Mouse (Mus musculus): ENCODE results near the gene Mtus2. TPM values are rescaled to one million over a fixed set of nuclear protein-coding genes. Genes with fewer than 3 reads are reported as not detected.
"Not testable (repeated sequence)": the region's sequence is repeated elsewhere in the genome, so short reads cannot be mapped to it uniquely, and the experiment has no call there.

Mtus2 gene
- polyA plus RNA-seq, 1 experiment from 2014 or later, result 15.5 TPM

GRCm38 (mm10) chr5:148304112-148304511 lies 347.0 kb downstream of the Mtus2 start:
- Histone ChIP-seq H3K4me2 (no peak overlapping the region), H3K27me3 (replicated peaks) (no peaks in the 10 kb centered on the region), H3K4me1 (no peaks in the 10 kb centered on the region), H3K27ac (no peak overlapping the region), H3K36me3 (no peaks in the 10 kb centered on the region), H3K9ac (no peak overlapping the region), H3K4me3 (replicated peaks) (no peak overlapping the region), H3K9me3 (no peaks in the 10 kb centered on the region)
- 87% methylated on average over 2 of the region's 2 CpGs for WGBS
- ATAC-seq (ENCODE audit: insufficient read depth, low FRiP score, low read depth), result no peak

DNA sequence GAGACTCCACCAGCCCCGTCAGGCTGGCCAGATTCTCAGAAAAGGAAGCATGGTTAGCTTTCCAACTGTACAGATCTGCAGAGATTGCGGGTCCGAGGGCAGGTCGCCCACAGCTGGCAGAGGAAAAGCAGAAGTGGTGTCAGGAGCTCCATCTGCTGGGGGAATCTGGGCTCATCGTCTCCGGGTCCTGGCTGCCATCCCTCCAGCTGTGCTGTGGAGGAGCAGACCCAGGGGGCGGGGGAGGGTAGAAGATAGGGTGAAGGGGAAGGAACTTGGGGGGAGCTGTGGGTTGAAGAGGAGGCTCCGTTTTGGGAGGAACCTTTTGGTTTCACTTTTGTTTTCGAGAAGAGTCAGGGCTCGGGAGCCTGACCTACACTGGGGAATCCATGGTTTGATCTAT lies 353.7 kb downstream of the Mtus2 start:
- 0 out of 2 replicates have a peak overlapping the region, but pooled peaks have one; percentile 4 for H3K4me3 ChIP-seq (replicated peaks)
- no peak overlapping the region for H3K9ac ChIP-seq
- WGBS, result 57% methylated on average over 10 of the region's 10 CpGs
- no peaks in the 10 kb centered on the region for H3K4me1 ChIP-seq
- peak overlapping the region; percentile 17; the same call in 1 of the 2 replicates for H3K4me2 ChIP-seq
- H3K36me3 ChIP-seq, result no peaks in the 10 kb centered on the region
- H3K9me3 ChIP-seq, result no peaks in the 10 kb centered on the region
- no peaks in the 10 kb centered on the region for H3K27me3 ChIP-seq (replicated peaks)
- no peak overlapping the region for H3K27ac ChIP-seq
- no peak for ATAC-seq (ENCODE audit: insufficient read depth, low FRiP score, low read depth)

DNA sequence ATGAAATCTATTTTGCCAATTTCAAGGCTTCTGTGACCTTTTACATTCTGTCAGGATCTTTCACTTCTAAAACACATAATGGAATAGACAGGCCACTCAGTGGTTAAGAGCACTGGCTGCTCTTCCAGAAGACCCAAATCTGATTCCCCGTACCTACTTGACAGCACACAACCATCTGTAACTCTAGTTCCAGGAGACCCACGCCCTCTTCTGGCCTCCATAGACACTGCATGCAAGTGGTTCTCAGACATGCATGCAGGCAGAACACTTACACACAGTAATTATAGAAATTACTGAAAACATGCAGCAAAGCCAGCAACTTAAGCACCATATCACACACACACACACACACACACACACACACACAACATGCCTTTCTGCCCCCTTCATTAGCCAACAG lies 355.3 kb downstream of the Mtus2 start:
- no peaks in the 10 kb centered on the region for H3K9me3 ChIP-seq
- ATAC-seq (ENCODE audit: insufficient read depth, low FRiP score, low read depth), result no peak
- no peak overlapping the region for H3K4me3 ChIP-seq (replicated peaks)
- no peak overlapping the region for H3K27ac ChIP-seq
- H3K9ac ChIP-seq, result no peak overlapping the region
- no peaks in the 10 kb centered on the region for H3K4me1 ChIP-seq
- no peaks in the 10 kb centered on the region for H3K27me3 ChIP-seq (replicated peaks)
- no peak overlapping the region for H3K4me2 ChIP-seq
- no peaks in the 10 kb centered on the region for H3K36me3 ChIP-seq
- WGBS, result 55% methylated on average over 2 of the region's 2 CpGs

DNA sequence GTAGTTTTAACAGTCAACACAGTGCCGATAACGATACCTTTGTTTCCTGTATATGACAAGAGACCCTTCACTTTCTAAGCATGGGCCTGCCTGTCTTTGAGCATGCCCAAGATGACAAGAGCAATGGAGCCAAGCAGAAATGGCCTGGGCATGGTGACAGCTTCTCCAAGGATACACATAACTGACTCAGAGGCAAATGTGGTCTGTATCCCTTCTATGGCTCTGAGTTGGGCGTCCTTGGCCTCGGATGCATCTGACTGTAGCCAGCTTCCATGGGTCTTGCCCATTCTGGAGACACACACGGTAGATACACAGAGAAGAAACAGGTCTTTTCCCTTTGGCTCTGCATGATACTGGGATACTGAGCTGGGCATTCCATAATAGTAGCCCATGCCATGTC lies 357.8 kb downstream of the Mtus2 start:
- Histone ChIP-seq H3K36me3 (no peaks in the 10 kb centered on the region), H3K4me1 (no peaks in the 10 kb centered on the region), H3K9ac (no peak overlapping the region), H3K27me3 (replicated peaks) (no peaks in the 10 kb centered on the region), H3K9me3 (no peaks in the 10 kb centered on the region), H3K27ac (no peak overlapping the region), H3K4me2 (no peak overlapping the region), H3K4me3 (replicated peaks) (no peak overlapping the region)
- 88% methylated on average over 5 of the region's 5 CpGs for WGBS
- no peak for ATAC-seq (ENCODE audit: insufficient read depth, low FRiP score, low read depth)

GRCm38 (mm10) chr5:148325317-148325885 lies 368.3 kb downstream of the Mtus2 start:
- Histone ChIP-seq H3K27ac (no peak overlapping the region), H3K4me2 (no peak overlapping the region), H3K4me1 (no peaks in the 10 kb centered on the region), H3K9me3 (no peaks in the 10 kb centered on the region), H3K9ac (no peak overlapping the region), H3K4me3 (replicated peaks) (no peak overlapping the region), H3K27me3 (replicated peaks) (no peaks in the 10 kb centered on the region), H3K36me3 (no peaks in the 10 kb centered on the region)
- ATAC-seq (ENCODE audit: insufficient read depth, low FRiP score, low read depth), result no peak
- WGBS, result 41% methylated on average over 4 of the region's 4 CpGs

DNA sequence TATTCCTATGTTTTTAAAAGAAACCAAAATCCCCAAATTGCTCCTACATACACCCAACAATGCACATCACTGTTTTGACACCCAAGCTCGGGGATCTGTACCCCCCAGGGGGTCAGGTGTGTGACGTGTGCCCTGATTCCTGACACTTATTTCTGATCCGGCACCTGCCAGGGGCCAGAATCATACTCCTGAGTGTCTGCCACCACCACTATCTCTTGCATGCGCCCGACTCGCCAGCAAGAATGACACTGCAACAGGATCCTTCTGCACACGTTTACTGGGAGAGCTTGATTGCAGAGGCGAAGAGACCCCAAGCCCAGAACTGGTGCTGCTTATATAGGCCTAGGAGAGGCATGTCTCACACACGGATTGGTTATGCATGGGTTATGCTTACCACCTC lies 369.2 kb downstream of the Mtus2 start:
- not testable (repeated sequence) for H3K36me3 ChIP-seq; H3K27me3 ChIP-seq (replicated peaks); H3K4me2 ChIP-seq; H3K9ac ChIP-seq; H3K4me3 ChIP-seq (replicated peaks); H3K9me3 ChIP-seq; ATAC-seq (ENCODE audit: insufficient read depth, low FRiP score, low read depth); H3K4me1 ChIP-seq; H3K27ac ChIP-seq
- 91% methylated on average over 9 of the region's 9 CpGs for WGBS

GRCm38 (mm10) chr5:148328982-148329381 lies 371.9 kb downstream of the Mtus2 start:
- Histone ChIP-seq H3K9ac (no peak overlapping the region), H3K4me2 (no peak overlapping the region), H3K27ac (no peak overlapping the region), H3K9me3 (no peaks in the 10 kb centered on the region), H3K4me3 (replicated peaks) (no peak overlapping the region), H3K4me1 (no peaks in the 10 kb centered on the region), H3K27me3 (replicated peaks) (no peaks in the 10 kb centered on the region), H3K36me3 (peaks cover 12% of the 10 kb centered on the region; the same call in 1 of the 2 replicates)
- WGBS, result 84% methylated on average over 3 of the region's 3 CpGs
- ATAC-seq (ENCODE audit: insufficient read depth, low FRiP score, low read depth), result no peak

GRCm38 (mm10) chr5:148331229-148331776 lies 374.2 kb downstream of the Mtus2 start:
- H3K9me3 ChIP-seq, result no peaks in the 10 kb centered on the region
- H3K9ac ChIP-seq, result no peak overlapping the region
- H3K36me3 ChIP-seq, result peaks cover 24% of the 10 kb centered on the region; the same call in 1 of the 2 replicates
- no peak overlapping the region for H3K4me2 ChIP-seq
- H3K27me3 ChIP-seq (replicated peaks), result no peaks in the 10 kb centered on the region
- no peak overlapping the region for H3K4me3 ChIP-seq (replicated peaks)
- WGBS, result 70% methylated on average over 11 of the region's 11 CpGs
- H3K4me1 ChIP-seq, result no peaks in the 10 kb centered on the region
- H3K27ac ChIP-seq, result no peak overlapping the region
- ATAC-seq (ENCODE audit: insufficient read depth, low FRiP score, low read depth), result no peak

GRCm38 (mm10) chr5:148331926-148332621 lies 375.0 kb downstream of the Mtus2 start:
- Histone ChIP-seq H3K4me3 (replicated peaks) (no peak overlapping the region), H3K9ac (no peak overlapping the region), H3K36me3 (peaks cover 24% of the 10 kb centered on the region; the same call in 1 of the 2 replicates), H3K4me1 (no peaks in the 10 kb centered on the region), H3K27me3 (replicated peaks) (no peaks in the 10 kb centered on the region), H3K27ac (no peak overlapping the region), H3K9me3 (no peaks in the 10 kb centered on the region), H3K4me2 (no peak overlapping the region)
- WGBS, result 86% methylated on average over 18 of the region's 18 CpGs
- no peak for ATAC-seq (ENCODE audit: insufficient read depth, low FRiP score, low read depth)

DNA sequence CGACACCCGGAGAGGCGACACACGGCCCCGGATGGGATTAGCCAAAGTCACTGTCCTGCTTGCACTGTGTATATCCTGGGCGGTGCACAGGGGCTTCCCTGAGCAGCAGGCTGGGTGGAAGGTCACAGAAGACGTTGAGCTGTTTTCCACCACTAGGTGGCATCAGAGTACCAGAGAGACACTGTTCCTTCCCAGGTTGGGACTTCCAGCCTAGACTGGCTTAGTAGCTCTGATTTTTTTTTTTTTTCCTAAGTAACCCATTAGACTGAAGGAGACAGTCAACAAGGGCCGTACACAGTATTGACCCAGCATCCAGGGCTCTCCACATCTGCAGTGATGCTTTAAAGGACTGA lies 375.5 kb downstream of the Mtus2 start:
- peaks cover 24% of the 10 kb centered on the region; the same call in 1 of the 2 replicates for H3K36me3 ChIP-seq
- H3K4me3 ChIP-seq (replicated peaks), result no peak overlapping the region
- ATAC-seq (ENCODE audit: insufficient read depth, low FRiP score, low read depth), result peak; percentile 66
- no peak overlapping the region for H3K4me2 ChIP-seq
- H3K27ac ChIP-seq, result no peak overlapping the region
- no peaks in the 10 kb centered on the region for H3K27me3 ChIP-seq (replicated peaks)
- H3K4me1 ChIP-seq, result no peaks in the 10 kb centered on the region
- H3K9me3 ChIP-seq, result no peaks in the 10 kb centered on the region
- no peak overlapping the region for H3K9ac ChIP-seq
- 30% methylated on average over 8 of the region's 8 CpGs for WGBS

- Histone ChIP-seq H3K4me3 (replicated peaks) (no peak overlapping the region), H3K36me3 (peaks cover 11% of the 10 kb centered on the region; the same call in 1 of the 2 replicates), H3K4me1 (peaks cover 8% of the 10 kb centered on the region), H3K27me3 (replicated peaks) (no peaks in the 10 kb centered on the region), H3K9ac (no peak overlapping the region), H3K4me2 (no peak overlapping the region), H3K27ac (no peak overlapping the region), H3K9me3 (no peaks in the 10 kb centered on the region)
- no peak for ATAC-seq (ENCODE audit: insufficient read depth, low FRiP score, low read depth)
- 81% methylated on average over 5 of the region's 5 CpGs for WGBS
Measured at GRCm38 (mm10) chr5:148339126-148339525, 382.0 kb downstream of the Mtus2 start.

DNA sequence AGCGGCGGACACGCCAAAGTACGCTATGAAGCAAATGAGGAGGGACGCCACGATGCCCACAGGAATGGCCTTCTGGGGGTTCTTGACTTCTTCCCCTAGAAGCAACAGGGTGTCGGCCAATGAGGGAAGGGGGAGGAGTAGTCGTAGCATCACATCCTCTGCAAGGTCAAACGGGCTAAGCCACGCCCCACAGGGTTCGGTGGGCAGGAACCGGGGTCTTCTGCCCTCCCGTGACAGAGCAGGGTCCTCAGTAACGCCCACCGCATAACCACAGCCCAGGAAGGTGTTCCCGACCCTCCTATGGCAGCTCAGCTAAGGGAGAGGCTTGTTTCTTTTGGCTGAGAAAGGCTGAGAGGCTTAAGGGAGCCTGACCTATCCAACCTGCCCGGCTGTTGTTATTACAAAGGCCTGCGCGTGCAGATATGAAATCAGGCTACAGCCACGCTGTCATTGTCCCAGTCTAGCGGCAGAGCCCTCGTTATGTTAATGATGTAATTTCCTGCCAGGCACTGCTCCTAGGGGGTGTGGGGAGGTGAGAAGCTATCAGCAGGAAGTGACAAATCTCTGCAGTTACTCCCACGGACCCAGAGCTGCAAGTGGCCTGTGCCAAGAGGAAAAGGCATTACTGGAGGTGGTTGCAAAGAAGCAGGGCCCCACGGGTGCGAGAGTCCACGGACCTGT lies 385.1 kb downstream of the Mtus2 start:
- peak; percentile 77 for ATAC-seq (ENCODE audit: insufficient read depth, low FRiP score, low read depth)
- H3K4me2 ChIP-seq, result peak overlapping the region; percentile 38; the same call in 1 of the 2 replicates
- no peak overlapping the region for H3K9ac ChIP-seq
- peaks cover 8% of the 10 kb centered on the region for H3K4me1 ChIP-seq
- no peaks in the 10 kb centered on the region for H3K9me3 ChIP-seq
- no peaks in the 10 kb centered on the region for H3K36me3 ChIP-seq
- no peaks in the 10 kb centered on the region for H3K27me3 ChIP-seq (replicated peaks)
- no peak overlapping the region for H3K4me3 ChIP-seq (replicated peaks)
- 28% methylated on average over 26 of the region's 26 CpGs for WGBS
- peak overlapping the region; percentile 48; the same call in 1 of the 2 replicates for H3K27ac ChIP-seq
